Mouse (Mus musculus) effector memory CD4-positive, alpha-beta T cell, adult 5 months (primary cell): ENCODE measurements around the gene Spocd1. TPM values are rescaled to one million over a fixed set of nuclear protein-coding genes. Genes with fewer than 3 reads are reported as not detected.

Experiments
- polyA plus RNA-seq: library from polyadenylated mRNA; unstranded; fragments of 100-300 nt; shearing (Covaris generic); gene quantifications from one replicate; pipeline ENCODE4 v1.2.1, GENCODE M21; 2017

Gene Spocd1
- not detected for polyA plus RNA-seq

GRCm38 (mm10) chr4:129928949-129929348 is at the start of gene Spocd1:
Spocd1 (plus strand) TSS chr4:129929249.

GRCm38 (mm10) chr4:129984421-129985061 is 55.5 kb downstream of the Spocd1 start, which contains the start of gene Adgrb2:
Adgrb2 (plus strand) TSS chr4:129984870.

Other genes with a start within 250 kb of the Spocd1 start
- 20.7 TPM for gene Tmem39b, start 232.4 kb upstream of the Spocd1 start, polyA plus RNA-seq
- 152 TPM for gene Khdrbs1, start 186.9 kb upstream of the Spocd1 start, polyA plus RNA-seq
- gene Ptp4a2, start 118.0 kb upstream of the Spocd1 start, polyA plus RNA-seq: 663 TPM
- gene Adgrb2, start 55.6 kb downstream of the Spocd1 start, polyA plus RNA-seq: not detected
- 0.50 TPM for gene Col16a1, start 118.6 kb downstream of the Spocd1 start, polyA plus RNA-seq
- gene Pef1, start 173.3 kb downstream of the Spocd1 start, polyA plus RNA-seq: 41.5 TPM
- gene Hcrtr1, start 210.1 kb downstream of the Spocd1 start, polyA plus RNA-seq: not detected
- not detected for gene Tinagl1, start 245.9 kb downstream of the Spocd1 start, polyA plus RNA-seq